Mouse (Mus musculus): ENCODE results near the gene Ahdc1. TPM values are rescaled to one million over a fixed set of nuclear protein-coding genes. Genes with fewer than 3 reads are reported as not detected.

The Ahdc1 gene
- total and polyA plus RNA-seq, 2 experiments from 2014 or later = 11.0 to 115 TPM

GRCm38 (mm10) chr4:133121416-133121815 lies 110.4 kb downstream of the Ahdc1 start:
- Histone ChIP-seq H3K9ac (replicated peaks; ENCODE audit: low read length, poor library complexity, severe bottlenecking) (no peak overlapping the region), H3K4me1 (ENCODE audit: insufficient read depth, low read length) (peaks cover 3% of the 10 kb centered on the region), H3K4me3 (ENCODE audit: low read depth, low read length) (no peak overlapping the region), H3K27ac (ENCODE audit: low read depth, low read length) (no peak overlapping the region), H3K9me3 (ENCODE audit: low read length) (peaks cover 3% of the 10 kb centered on the region; the same call in 1 of the 2 replicates), H3K36me3 (ENCODE audit: insufficient read depth, low read length) (no peaks in the 10 kb centered on the region), H3K4me2 (ENCODE audit: low read depth, low read length, poor library complexity, severe bottlenecking) (no peak overlapping the region), H3K27me3 (ENCODE audit: insufficient read depth, low read length) (no peaks in the 10 kb centered on the region)
- TF ChIP-seq CTCF (IDR thresholded peaks at IDR 0.05) = no peak
- DNase-seq (ENCODE audit: low spot score) (no peak), ATAC-seq (ENCODE audit: low FRiP score) (no peak)
- WGBS = 64% methylated on average over 1 of the region's 1 CpGs

GRCm38 (mm10) chr4:133121974-133122637 lies 111.0 kb downstream of the Ahdc1 start:
- no peak overlapping the region for H3K27ac ChIP-seq (ENCODE audit: low read depth, low read length)
- WGBS = 54% methylated on average over 5 of the region's 5 CpGs
- DNase-seq (ENCODE audit: low spot score) (no peak), ATAC-seq (ENCODE audit: low FRiP score) (no peak)
- no peaks in the 10 kb centered on the region for H3K27me3 ChIP-seq (ENCODE audit: insufficient read depth, low read length)
- TF ChIP-seq CTCF (IDR thresholded peaks at IDR 0.05) = no peak
- H3K36me3 ChIP-seq (ENCODE audit: insufficient read depth, low read length) = no peaks in the 10 kb centered on the region
- H3K9me3 ChIP-seq (ENCODE audit: low read length) = peaks cover 3% of the 10 kb centered on the region; the same call in 1 of the 2 replicates
- peaks cover 3% of the 10 kb centered on the region for H3K4me1 ChIP-seq (ENCODE audit: insufficient read depth, low read length)
- H3K4me3 ChIP-seq (ENCODE audit: low read depth, low read length) = no peak overlapping the region
- H3K4me2 ChIP-seq (ENCODE audit: low read depth, low read length, poor library complexity, severe bottlenecking) = no peak overlapping the region
- H3K9ac ChIP-seq (replicated peaks; ENCODE audit: low read length, poor library complexity, severe bottlenecking) = no peak overlapping the region

GRCm38 (mm10) chr4:133127079-133127478 lies 116.0 kb downstream of the Ahdc1 start:
- Histone ChIP-seq H3K4me2 (ENCODE audit: low read depth, low read length, poor library complexity, severe bottlenecking) (no peak overlapping the region), H3K27me3 (ENCODE audit: insufficient read depth, low read length) (no peaks in the 10 kb centered on the region), H3K4me1 (ENCODE audit: insufficient read depth, low read length) (peaks cover 2% of the 10 kb centered on the region; the same call in 1 of the 2 replicates), H3K9me3 (ENCODE audit: low read length) (peaks cover 3% of the 10 kb centered on the region; the same call in 1 of the 2 replicates), H3K9ac (replicated peaks; ENCODE audit: low read length, poor library complexity, severe bottlenecking) (no peak overlapping the region), H3K27ac (ENCODE audit: low read depth, low read length) (no peak overlapping the region), H3K36me3 (ENCODE audit: insufficient read depth, low read length) (no peaks in the 10 kb centered on the region), H3K4me3 (ENCODE audit: low read depth, low read length) (no peak overlapping the region)
- no peak for DNase-seq (ENCODE audit: low spot score)
- 83% methylated on average over 3 of the region's 3 CpGs for WGBS
- ATAC-seq (ENCODE audit: low FRiP score) = no peak
- TF ChIP-seq CTCF (IDR thresholded peaks at IDR 0.05) = no peak

Other genes with a start within 250 kb of the Ahdc1 start
- gene Rpa2, start 242.9 kb upstream of the Ahdc1 start, total RNA-seq (2014; rRNA removed) = 17.1 and 18.9 TPM in 2 replicates
- 28.4 and 29.8 TPM in 2 replicates for gene Rpa2, start 242.9 kb upstream of the Ahdc1 start, polyA plus RNA-seq (2015; fragmentation: Nextera tagmentation; extraction: Ambion mirVana)
- gene Themis2, start 214.9 kb upstream of the Ahdc1 start, total RNA-seq (2014; rRNA removed) = 0.28 and 0.49 TPM in 2 replicates
- 0.49 and 0.75 TPM in 2 replicates for gene Themis2, start 214.9 kb upstream of the Ahdc1 start, polyA plus RNA-seq (2015; fragmentation: Nextera tagmentation; extraction: Ambion mirVana)
- gene Ppp1r8, start 168.1 kb upstream of the Ahdc1 start, total RNA-seq (2014; rRNA removed) = 55.1 and 59.6 TPM in 2 replicates
- 42.2 and 45.0 TPM in 2 replicates for gene Ppp1r8, start 168.1 kb upstream of the Ahdc1 start, polyA plus RNA-seq (2015; fragmentation: Nextera tagmentation; extraction: Ambion mirVana)
- 142 and 153 TPM in 2 replicates for gene Stx12, start 126.8 kb upstream of the Ahdc1 start, total RNA-seq (2014; rRNA removed)
- 151 and 158 TPM in 2 replicates for gene Stx12, start 126.8 kb upstream of the Ahdc1 start, polyA plus RNA-seq (2015; fragmentation: Nextera tagmentation; extraction: Ambion mirVana)
- gene Fam76a, start 88.7 kb upstream of the Ahdc1 start, total RNA-seq (2014; rRNA removed) = 16.6 and 21.0 TPM in 2 replicates
- gene Fam76a, start 88.7 kb upstream of the Ahdc1 start, polyA plus RNA-seq (2015; fragmentation: Nextera tagmentation; extraction: Ambion mirVana) = 31.0 and 38.2 TPM in 2 replicates
- 0.33 and 0.47 TPM in 2 replicates for gene Fgr, start 37.2 kb upstream of the Ahdc1 start, total RNA-seq (2014; rRNA removed)
- 0.19 TPM in 1 of 2 replicates, not detected in the other for gene Fgr, start 37.2 kb upstream of the Ahdc1 start, polyA plus RNA-seq (2015; fragmentation: Nextera tagmentation; extraction: Ambion mirVana)
- 18.3 and 19.6 TPM in 2 replicates for gene Wasf2, start 119.2 kb downstream of the Ahdc1 start, total RNA-seq (2014; rRNA removed)
- 19.1 and 26.0 TPM in 2 replicates for gene Wasf2, start 119.2 kb downstream of the Ahdc1 start, polyA plus RNA-seq (2015; fragmentation: Nextera tagmentation; extraction: Ambion mirVana)
- gene Cd164l2, start 200.9 kb downstream of the Ahdc1 start, total RNA-seq (2014; rRNA removed) = 3.9 and 5.9 TPM in 2 replicates
- gene Cd164l2, start 200.9 kb downstream of the Ahdc1 start, polyA plus RNA-seq (2015; fragmentation: Nextera tagmentation; extraction: Ambion mirVana) = 10.6 and 11.0 TPM in 2 replicates
- 3.2 and 10.8 TPM in 2 replicates for gene Gpr3, start 201.3 kb downstream of the Ahdc1 start, total RNA-seq (2014; rRNA removed)
- 3.9 and 4.5 TPM in 2 replicates for gene Gpr3, start 201.3 kb downstream of the Ahdc1 start, polyA plus RNA-seq (2015; fragmentation: Nextera tagmentation; extraction: Ambion mirVana)
- gene Map3k6, start 229.6 kb downstream of the Ahdc1 start, total RNA-seq (2014; rRNA removed) = 7.6 and 8.3 TPM in 2 replicates
- 2.8 and 4.1 TPM in 2 replicates for gene Map3k6, start 229.6 kb downstream of the Ahdc1 start, polyA plus RNA-seq (2015; fragmentation: Nextera tagmentation; extraction: Ambion mirVana)